Mouse (Mus musculus) embryo, embryonic 11.5 days (tissue): Measurements from ENCODE around the gene 9230102O04Rik.

Source experiments
- DNase-seq: peaks from one replicate; pipeline ENCODE4 v3.0.0-alpha.2; 2012; ENCODE audit warnings: low read depth, low spot score

9230102O04Rik gene

GRCm38 (mm10) chr2:9871798-9872197 lies 17.5 kb downstream of the 9230102O04Rik start:
- no peak for DNase-seq

DNA sequence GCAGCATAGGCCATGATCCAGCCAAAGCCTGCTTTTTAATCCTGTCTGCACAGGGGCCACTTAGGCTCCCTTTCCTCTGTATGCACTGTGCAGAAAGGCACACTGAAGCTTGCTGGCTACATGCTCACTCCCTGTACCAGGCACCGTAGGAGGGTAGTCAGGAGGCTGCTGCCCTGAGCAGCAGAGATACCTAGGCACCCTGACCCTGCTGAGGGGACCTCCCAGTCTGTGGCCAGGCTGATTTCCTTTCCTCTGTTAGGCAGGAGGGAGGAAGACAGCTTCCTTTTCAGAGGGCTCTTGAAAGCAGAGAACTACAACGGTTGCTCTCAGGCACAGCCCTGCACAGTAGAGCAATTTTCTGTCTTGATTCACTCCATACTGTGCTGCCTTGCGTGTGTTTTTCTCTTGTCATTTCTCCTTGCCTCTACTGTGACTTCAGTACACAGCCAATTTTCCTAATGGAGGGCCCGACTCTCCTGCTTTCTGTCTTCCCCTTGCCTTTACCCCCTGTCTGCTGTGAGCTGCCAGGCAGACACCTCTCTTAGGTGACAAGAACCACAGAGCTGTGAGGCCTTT lies 18.1 kb downstream of the 9230102O04Rik start:
- no peak for DNase-seq

DNA sequence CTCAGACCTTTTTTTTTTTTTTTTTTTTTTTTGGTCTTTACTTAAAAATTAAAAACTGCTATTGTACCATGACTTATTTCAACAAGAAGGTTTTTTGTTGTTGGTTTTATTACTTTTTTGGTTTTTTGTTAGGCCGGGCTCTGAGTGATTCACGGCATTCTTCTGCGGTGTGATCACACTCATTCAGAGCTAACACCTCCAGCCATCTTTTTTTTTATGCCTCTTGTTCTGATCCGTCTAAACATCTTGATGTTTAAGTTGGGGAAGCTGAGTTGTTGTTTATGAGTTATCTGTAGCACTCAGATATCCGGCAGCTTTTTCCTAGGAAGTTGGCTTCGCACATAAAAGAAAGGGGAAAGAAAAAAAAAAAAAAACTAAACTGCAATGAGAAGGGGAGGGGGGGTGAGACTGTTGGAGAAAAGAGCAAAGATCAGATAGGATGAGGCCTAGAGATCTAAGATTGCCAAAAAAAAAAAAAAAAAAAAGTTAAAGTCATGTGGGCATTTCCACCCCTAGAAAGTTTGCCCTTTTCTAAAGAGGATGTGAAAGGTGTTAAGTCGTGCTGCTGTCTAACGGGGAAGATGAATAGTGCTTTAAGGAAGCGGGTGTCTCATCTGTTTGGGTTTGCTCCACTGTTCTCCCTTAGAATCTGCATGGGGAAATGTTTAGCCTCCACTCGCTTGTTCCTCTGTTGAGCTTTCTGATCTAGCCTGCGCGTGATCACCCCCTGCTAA lies 22.1 kb downstream of the 9230102O04Rik start:
- no peak for DNase-seq

- no peak for DNase-seq
Measured at GRCm38 (mm10) chr2:9860698-9861097, 28.6 kb downstream of the 9230102O04Rik start.

GRCm38 (mm10) chr2:9855861-9856260 lies 33.5 kb downstream of the 9230102O04Rik start:
- DNase-seq: no peak

DNA sequence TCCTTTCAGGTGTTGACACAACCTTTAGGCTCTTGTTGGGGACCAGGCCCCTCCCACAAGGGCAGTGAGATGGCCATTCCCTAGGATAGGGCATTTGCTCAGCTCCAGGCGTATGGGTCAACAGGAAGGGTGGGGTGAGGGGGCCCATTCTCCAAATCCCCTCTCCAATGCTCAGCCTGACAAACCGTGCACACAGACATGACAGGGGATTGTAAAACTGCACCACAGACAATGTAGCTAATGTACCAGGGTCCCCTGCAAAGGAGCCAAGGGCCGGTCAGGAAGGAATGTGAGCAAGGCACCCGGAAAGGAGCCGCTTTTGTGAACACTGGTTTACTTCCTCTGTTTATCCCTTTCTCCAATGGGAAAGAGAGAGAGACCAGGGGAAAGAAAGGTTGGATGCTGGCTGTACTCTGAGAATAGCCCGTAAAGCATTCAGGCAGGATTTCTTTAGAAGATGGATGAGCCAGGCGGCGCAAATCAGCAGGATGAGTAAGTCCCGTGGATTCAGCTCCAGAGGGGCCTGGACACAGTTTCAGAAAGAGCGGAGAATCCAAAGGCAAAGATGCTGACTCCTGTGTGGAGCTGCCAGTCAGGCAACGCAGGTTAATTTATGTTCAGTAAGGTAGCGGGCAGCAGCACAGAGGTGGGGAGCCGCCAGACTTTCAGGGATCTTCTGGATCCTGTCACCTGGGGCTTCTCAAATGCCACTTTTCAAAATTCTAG lies 36.3 kb downstream of the 9230102O04Rik start:
- no peak for DNase-seq

DNA sequence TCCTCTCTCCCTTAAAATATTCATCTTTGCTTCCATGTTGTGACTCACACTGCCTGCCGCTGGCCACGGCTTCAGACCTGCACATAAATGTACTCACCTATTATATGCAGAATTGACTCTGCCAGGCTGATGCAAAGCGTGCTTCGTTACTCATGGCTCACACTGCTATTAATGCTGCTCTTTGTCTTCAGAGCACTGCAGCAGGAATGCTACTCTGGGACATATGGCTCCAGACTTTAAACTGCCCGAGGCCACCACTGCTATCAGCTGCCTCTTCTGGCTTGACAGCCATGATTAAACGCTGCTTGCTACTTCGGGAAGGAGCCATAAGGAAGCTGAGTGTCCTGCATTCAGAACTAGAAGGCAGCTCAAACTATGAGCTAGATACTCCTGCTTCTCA lies 54.1 kb downstream of the 9230102O04Rik start:
- no peak for DNase-seq

- DNase-seq: no peak
Measured at GRCm38 (mm10) chr2:9833712-9834111, 55.6 kb downstream of the 9230102O04Rik start.
